Mouse (Mus musculus) spleen, adult 18-20 months (tissue): ENCODE measurements around the gene Mid1.
A peak's percentile ranks its signal among the peaks of the same experiment; 100 is the strongest.

ENCODE experiments used
- DNase-seq, 2 experiments: peaks; one replicate each; pipeline ENCODE4 v3.0.0; 2022; ENCODE audit warnings: mixed read lengths in 2 of 2

The Mid1 gene

DNA sequence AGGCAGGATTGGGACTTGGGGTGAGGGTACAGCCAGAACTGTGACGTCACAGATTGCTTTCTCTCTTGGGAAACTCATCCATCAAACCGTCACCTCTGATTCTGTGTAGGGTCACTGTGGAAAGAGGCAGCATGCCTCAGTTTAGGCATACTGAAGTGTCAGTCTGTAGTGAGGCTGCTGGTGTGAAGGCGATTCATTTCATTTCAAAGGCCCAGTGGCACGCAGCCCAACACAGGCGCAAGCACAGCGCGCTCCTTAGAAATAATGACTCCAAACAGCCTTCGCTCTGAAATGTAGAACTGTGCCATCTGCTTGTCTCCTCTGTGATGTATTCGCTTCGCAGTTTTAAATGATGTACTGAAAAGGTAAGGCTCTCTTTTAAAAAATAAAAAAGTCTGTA, 141.9 kb downstream of the Mid1 start:
- no peak for DNase-seq

DNA sequence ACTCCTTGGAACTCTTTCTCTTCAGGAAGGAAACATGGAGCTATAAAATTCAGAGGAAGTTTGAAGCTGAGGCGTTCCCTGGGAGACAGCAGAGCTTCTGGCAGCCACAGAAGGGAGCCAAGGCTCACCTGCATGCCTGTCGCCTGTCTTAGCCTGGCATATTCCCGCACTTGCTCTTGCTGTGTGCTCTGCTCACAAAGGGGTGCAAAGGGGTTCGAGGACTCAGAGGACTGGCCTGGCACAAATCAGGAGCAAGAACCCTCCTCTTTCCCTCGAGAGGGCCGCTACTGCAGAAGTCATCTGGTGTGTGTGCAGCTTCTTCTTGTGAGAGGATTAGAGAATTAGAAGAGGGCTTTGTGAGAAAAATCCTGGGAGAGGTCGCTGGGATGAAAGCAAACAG, 142.7 kb downstream of the Mid1 start:
- DNase-seq, result no peak

DNA sequence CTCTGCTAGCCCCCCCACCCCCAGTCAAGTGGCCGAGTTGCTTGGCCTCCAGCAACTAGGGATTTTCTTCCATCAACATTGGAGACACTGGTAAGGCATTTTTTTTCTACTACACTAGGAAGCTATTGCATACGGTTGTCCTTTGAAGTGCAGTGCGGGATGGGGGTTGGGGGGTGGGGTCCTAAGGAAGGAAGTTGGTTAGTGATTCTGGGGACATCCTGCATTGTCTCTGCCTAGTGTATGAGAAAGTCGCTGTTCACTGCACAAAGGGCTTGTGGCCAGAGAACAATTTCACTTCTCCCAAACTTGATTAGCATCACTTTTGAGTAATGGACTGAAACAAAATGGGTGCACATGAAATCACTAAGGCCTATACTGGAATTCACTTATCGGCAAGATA, 143.1 kb downstream of the Mid1 start:
- no peak for DNase-seq

DNA sequence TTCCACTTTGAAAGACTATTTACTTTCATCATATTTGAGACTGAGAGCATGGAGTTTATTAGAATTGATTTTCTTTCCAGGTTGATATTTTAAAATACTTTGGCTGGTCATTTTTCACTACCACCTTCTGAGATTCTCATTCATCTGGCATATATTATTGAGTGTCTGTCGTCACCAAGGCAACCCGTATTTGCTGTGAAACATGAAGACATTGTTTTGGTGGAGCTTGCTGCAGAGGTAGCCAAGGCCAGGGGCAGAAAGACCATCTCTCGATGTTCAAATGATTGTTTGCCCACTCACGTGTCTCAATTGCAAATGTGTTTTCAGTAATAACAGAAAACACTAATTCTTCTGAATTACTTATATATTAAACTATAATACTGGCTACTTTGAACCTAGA, 145.1 kb downstream of the Mid1 start:
- DNase-seq, result no peak

DNA sequence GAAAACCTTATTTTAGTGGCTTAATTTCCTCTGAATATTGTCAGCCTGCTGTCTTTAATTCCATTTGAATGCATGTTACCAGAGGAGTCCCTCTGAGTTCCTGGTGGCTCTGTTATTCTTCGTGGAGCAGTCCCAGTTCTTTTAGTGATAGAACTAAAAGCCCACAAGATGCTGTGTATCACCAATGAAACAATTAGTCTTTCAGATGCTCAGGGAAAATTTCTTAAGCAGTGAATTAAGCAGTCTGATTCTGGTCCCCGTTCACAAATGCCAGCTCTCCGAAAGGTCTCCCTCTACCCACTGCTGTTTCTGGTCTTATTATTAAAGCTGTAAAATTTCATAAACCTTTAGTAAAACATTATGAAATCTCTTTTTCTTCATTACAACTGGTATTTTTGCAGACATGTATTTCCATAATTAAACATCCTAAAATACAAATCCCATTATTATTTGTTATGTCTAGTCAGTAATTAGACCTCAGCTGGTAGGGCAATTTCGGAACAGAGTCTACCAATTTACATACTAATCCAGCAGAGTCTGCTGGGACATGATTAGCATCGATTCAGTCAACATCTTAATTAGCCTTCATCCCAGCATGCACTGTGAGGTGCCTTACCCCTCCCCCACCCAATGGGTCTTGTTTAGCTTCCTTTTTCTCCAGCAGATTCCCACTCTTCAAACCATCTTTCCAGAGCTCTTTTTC, 153.1 kb downstream of the Mid1 start:
- no peak for DNase-seq

DNA sequence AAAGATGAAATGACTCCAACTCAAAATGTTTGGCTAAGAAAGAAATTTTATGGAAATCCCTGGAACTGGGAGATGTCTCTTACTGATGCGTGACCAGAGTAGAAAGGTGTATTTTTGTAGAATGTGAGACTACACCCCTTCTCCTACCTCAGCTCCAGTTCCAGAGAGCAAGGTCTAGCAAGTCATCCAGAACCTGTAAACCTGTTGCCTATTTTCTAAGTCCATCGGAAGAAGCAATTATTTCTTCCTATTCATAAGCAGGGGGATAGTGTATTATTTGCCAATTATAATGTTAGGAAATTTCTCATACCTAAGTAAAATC, 153.6 kb downstream of the Mid1 start:
- no peak for DNase-seq

DNA sequence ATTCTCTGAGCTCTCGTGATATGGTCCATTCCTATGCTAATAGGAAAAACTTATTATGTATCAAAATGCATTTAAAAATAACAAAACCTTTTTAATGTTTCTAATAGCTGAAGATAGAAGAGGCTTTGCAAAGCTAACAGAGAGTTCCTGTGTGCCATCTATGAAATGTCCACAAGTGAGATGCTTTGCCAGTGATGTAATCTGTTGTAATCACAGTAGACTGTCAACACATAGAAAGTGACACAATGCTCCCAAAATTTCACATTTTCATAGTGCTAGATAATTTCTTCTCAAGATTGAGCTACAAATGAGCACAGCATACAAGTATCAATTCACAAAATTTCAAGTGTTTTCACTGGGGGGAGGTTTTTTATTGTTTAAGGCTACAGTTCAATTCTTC, 158.3 kb downstream of the Mid1 start:
- no peak for DNase-seq

DNA sequence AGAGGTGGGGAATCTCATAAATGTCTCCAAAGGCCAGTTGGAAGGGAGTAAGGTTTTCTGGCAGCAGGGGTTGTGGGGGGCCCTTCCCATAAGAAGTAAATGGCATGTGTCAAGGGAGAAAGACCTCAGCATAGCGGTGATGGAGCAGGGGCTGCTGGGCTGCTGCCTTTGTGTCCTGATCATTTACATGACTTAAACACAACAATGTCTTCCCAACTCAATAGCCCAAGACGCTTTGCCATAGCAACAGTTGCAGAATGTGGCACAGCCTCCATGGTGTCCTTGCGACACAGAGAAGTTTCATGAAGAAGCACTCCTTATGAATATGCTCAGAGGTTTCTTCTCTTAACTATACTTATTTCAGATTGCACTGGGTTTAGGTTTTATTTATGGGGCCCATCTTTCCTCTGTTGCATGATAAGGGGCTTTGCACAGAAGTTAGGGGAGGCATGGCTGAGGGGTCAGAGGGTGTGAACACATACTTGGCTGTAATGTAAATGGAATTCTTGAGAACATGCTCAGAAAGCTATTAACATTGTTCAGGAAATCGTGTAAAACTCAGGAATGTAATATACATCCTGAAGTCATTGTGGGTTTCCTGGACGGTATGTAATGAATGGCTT, 159.3 kb downstream of the Mid1 start:
- DNase-seq, result no peak

DNA sequence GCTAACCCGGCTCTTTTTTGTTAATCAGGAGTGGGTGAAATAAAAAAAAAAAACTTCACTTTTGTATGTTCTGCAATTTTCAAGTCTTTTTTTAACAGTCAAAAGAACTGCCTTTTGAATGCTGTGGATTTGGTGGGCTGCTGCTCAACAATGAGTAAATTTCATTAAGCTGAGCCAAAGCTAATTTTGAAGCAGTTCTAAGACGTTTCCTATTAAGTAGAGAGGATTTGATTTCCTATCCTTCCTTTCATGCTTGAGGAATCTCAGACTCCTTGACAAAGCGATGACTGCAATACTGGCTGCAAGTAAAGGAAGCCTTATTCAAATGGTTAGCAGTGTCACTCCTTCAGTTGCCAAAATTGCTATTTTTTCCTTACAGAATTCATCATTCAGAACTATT, 161.2 kb downstream of the Mid1 start:
- no peak for DNase-seq

DNA sequence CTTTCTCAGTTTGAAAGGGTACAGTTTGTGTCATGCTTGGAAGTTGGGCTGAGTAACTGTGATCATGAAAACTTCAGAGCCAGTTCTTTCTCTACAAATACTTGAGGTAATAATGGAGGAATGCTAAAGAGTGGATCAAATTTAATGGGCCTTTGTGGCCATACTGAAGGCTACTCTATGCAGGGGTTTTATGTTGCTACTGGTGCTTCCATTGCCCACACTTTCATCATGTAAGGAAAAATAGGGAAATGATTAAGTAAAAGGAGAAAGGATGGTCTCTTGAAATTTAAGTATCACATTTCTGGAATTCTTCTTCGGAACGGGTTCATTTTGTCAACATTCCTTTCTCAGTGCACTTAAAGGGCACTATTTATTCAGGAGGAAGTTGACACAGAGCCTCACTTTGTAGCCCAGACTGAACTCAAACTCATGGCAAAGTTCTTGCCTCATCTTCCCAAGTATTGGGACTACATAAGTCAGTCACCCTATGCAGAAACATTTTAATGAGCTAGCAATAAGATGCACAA, 176.3 kb downstream of the Mid1 start:
- DNase-seq, result no peak

DNA sequence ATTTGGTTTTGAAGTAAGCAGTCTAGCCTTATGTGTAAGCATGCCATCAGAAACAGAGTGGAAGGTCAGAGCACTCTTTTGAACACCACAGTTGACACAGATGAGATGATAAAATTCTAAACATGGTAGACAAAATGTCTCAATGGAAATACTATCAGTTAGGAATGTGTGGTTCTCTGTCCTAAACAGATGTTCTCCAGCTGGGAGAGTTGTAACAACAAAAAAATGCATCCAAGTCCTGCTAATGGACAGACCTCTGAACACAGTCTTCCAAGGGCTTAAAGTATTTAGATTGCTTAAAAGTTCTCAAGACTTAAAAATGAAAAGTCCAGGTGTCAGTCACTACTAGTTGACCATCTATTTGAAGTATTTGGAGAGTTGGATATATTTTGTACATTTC, 177.4 kb downstream of the Mid1 start:
- DNase-seq, result no peak

DNA sequence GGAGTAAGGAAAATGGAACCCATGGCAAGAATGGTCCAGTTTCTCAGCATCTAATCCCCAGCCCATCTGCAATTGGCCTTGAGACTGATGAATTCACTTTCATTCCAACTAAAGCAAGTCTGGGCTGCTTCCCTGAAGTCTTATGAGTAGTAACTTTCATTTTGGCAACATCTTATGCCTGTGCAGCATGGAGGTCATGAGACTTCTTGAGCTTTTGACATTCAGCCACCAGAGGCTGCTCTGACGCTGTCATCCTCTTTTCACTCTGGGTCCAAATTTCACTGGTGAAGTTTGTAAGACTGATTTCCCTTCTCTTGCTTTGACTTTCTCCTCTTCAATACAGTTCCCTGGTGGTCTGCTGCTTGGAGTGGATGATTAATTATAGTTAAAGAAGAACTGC, 177.8 kb downstream of the Mid1 start:
- DNase-seq, result peak in 1 of 2 experiments; percentile 32

DNA sequence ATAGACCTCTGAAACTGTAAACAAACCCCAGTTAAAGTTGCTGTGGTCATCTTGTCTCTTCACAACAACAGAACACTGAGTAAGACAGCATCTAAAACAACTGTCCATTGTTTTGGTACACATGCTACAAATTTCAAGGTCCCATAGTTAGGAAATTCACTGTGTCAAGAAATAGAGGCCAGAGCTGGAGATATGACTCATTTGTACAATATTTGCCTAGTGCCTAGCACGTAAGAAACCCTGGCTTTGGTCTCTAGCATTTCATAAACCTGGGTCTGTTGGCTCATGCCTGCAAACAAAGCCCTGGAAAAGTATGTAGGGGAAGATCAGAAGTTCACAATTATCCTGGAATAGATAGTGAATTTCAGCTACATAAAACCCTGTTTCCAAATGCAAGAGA, 178.8 kb downstream of the Mid1 start:
- no peak for DNase-seq

DNA sequence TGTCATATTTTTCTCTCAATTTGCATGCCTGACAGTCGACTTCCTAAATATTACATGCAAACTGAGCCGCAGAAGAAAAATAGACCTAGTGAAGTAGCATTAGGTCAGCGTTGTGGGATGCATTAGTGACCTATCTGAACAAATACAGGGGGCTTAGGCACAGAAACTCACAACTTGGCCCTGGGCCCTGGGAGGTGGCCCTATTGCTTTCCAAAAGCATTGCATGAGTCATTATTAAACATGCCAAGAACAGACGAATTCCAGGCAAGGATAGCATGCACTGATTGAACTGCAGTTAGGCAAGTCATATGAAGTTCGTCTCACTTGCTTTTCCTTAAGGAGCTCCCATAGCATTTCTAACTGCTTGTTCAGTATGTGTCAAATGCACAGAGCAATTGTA, 183.2 kb downstream of the Mid1 start:
- no peak for DNase-seq

DNA sequence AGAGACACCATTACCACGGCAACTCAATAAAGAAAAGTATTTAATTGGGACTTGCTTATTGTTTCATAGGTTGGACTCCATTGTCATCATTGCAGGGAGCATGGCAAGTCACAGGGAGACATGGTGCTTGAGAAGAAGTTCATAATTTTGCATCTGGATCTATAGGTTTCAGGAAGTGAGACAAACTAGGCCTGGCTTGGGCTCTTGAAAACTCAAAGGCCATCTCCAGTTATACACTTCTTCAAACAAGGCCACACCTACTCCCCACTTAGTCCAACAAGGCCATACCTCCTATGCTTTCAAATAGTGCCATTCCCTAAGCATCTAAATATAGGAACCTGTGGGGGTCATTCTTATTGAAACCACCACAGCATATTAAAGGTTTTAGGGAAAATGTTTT, 189.5 kb downstream of the Mid1 start:
- DNase-seq, result no peak

DNA sequence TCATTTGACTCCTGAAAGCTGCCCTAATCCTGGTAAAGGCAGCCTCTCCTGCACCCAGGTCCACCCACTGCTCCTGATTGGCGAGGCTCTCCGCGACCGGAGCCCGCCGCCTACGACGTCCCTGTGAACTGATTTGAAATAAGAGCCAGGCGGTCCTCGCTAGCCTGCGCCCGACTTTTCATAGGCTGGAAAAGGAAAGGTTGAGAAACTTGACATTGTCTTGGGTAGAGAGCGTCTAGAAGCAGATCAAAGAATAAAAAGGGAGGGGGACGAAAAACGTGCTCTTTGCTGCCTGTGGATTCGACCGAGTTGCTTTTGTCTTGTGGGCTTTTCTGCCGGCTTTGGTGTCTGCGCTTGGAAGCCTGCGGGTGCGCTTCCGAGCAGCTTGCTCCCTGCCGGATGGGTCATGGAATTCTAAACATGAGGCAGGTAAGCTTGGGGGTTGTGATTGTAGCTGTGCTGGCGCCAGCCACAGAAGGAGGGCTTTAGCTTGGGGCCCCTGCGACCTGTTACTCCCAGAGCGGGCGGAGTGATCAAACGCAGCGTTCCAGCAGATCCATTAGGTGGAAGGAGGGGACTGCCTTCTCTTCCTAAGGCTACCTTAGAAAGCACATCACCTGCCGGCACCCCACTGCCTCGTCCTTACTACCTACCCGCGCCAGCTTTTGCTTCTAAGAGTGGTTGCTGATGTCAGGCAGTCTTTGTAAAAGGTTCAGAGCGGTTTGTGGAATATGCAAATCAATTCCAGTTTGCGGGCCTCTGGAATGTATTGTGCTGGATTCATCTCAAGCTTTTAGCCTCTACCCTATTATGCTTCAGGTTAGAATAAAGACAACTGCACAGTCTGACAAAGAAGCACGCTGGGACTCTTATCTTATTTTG, 194.7 kb downstream of the Mid1 start:
- peak; percentile 8 to 38 for DNase-seq

DNA sequence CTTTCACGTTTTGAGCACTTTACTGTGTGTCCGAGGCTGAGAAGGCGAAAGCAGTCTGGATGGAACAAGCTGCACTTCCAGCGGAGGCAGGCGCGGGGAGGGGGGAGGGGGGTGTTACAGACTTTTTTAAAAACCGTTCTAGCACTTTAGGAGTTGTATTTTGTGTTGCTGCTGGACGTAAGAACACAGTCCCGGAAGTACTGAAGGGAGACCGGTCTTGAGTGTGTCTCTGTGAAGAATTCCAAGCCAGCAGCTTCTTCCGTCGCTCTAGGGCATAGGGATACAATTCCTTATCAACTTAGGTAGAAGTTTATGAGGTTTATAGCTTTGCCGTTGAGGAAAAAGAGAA, 195.3 kb downstream of the Mid1 start:
- DNase-seq, result peak in 1 of 2 experiments; percentile 6

DNA sequence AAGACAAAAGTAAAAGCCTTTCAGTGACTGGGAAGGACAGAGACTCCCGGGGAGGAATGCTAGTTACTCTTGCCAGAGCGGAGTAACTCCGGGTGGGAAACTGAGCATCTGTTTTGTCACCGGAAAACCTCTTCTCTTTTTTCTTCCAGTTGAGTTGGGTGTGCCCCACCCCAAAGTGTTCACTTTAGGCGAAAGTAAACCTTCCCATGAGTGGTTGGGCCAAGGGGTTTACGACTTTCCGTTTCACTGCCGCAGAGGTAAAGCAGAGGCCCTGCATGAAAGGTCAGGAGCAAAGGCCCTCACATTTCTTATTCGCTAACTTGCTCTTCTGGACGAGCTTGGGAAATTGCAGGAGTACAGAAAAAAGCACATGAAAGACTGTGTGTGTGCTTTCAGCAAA, 195.8 kb downstream of the Mid1 start:
- peak in 1 of 2 experiments; percentile 18 for DNase-seq

DNA sequence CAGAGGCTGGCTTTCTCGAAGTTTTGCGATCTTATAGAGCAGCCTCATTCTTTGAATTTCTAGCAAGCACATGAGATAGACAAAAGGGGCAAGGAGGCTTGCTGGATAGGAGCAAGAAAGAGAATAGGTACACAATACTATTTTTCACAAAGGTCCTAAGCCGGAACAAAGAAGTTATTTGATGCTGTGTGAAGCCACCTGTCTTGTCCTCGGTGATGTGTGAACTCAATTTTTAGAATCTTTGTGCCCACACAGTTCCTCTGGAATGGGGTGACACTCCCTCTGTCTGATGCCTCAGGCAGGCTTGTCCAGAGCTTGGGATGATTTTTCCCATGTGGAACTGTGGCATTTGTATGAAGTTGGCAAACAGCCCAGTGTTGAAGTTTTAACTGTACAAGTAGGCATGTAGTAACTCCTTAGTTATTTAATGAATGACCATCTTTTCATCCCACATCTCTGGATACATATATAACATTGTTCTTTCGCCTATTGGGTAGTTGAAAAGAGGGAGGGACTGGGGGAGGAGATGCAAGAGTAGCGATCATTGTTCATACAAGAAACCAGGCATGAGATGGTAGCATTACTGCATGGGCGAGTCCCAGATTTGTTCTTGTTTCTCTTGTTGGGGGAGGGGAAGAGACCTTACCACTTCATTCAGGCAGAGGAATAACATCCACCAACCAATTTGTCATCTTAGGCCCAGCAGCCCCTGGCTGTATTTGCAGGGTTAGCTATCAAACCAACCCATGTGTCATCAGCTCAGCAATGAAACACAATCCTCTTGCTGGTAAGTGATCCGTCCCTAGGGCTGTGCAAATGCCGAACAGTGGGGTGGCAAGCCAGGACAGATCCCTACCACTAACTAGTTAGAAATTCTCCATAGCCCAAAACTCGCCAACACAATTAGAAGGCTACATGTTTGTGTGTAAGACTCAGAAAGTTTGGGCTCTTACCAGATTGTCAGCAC, 196.5 kb downstream of the Mid1 start:
- no peak for DNase-seq

DNA sequence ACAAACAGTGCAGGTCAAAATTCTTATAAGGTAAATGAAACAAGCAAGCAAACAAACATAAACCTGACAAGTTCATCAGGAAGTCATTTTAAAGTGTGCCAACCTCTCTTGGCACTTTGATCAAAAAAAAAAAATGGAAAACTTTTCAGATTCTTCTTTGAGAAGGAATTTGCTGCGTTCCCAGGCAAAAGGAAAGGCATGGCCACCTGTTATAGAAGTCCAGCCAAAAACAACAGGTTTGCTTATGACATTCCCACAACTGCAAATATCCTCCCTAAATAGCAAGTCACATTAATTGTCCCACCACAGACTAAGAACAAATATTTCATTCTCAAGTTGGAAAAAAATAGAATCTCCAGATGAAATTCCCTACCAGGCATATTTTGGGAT, 197.2 kb downstream of the Mid1 start:
- no peak for DNase-seq

DNA sequence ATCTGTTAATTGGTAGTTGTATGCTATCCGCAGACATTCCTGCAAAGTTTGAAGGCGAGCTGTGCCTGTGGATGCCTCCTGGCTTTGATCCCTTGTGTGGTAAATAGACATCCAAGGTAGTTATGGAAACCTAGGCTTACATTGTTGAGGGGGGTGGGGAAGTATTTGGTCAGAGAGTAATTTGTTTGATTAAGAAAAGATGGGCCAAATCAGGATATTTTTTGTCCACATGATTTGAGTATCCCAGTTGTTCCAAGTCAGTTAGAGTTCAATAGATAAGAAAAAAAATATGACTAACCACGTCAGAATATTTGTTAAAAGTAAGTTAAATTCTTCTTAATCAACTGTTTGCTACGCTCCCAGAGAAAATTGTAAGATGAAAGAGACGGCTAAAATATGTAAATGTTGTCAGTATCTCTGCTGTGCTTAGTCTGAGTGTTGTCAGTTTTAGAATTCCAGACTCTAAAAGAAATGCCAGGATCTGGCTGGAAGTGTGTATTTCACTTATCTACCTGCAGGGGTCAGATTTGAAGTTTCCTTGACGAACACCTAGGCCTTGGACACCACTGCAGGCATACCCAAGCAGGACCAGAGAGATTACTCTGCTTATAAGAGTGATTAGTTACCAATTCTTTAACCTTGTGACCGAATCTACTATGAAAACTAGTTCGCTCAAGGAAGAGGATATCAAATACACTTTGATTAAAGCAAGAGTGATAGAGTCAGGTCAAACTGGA, 198.7 kb downstream of the Mid1 start:
- no peak for DNase-seq

DNA sequence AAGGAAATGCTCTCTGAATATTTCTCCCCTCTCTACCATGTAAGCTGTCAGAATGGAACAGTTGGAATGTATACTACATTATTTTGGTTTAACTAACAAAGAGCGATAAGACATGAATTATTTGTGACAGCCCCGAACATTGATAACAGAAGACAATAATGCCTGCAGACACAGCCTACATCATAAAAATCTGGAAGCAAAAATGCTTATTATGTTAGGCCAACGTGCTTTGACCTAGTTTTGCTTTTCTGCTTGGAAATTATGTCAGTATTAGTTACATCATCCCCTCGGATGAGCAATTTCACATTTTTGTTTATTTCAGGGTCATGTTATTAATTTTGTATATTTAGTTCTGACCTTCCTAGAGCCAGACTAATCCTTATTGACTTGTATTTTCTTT, 205.5 kb downstream of the Mid1 start:
- no peak for DNase-seq
